Mouse (Mus musculus): ENCODE results near the gene Scyl2. TPM values are rescaled to one million over a fixed set of nuclear protein-coding genes. Genes with fewer than 3 reads are reported as not detected.

Gene Scyl2
- 4.7 TPM in 2 replicates for polyA plus RNA-seq (2015; fragmentation: Nextera tagmentation; extraction: Ambion mirVana)

DNA sequence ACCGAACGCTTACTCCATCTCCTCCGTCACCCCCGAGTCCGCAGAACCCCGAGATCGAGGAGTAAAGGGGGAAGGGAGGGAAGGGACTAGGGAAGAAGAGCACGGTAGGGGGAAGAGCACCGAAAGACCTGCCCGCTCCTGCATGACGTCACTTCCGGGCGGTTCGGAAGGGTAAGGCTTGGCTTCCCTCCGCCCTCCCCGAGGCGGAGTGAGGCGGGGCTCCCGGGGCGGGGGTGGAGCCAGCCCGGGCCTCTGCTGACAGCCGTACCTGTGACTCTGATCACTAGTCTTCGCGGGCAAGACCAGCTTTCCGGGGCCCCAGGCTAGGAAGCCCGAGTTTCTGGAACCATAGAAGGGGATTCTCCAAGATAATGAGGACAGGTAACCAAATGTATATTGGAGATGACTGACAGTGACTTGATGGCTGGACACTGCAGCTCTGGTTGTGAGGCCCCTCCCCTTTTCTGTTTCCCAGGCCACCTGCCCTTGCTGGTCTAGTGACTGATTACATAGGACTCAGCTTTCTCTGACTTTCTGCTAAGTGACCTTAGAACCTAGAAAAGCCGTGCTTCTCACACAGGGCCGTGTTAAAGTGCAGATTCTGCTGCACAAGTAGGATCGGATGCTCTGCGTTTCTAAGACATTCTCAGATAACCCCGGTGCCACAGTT, at the start of gene Scyl2:
Gene Scyl2, minus strand, starts transcription at position 147 of the 670 bp plus-strand sequence.

DNA sequence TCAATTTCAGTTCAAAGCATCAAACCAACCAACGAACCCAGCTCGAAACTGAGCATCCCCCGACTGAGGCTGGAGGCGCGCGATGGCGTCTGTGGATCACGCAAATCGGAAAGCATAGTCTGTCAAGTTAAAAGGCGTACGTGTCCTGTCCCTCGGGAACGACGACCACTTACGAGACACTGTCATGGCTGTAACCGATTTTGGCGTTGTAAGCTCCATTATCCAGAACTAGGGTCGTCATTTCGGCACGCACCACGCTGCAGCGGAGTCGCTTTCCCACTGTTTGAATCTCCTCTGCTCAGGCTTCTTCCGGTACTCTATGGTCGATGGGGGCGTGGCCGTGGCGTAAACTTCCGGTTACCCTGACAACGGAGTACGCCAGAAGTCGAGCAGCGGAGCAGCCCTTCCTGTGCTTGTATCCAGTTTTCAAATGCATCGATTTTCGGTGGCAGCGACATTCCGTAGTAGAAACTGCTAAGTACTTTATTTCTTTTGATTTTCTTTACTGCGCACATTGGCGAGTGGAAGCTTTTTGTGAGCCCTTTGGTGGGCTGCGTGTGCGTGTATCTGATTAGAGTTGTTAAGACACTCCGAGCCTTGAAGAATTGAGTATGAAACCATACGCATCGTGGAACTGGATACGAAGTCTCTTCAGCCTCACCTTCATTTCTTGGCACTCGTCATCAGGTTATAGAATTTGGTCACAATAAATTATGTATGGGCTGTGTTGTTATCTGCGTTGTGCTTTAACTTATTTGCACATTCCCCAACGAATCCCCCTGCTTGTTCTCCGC, 46.1 kb upstream of the Scyl2 start, which contains the start of gene Actr6:
Gene Actr6, minus strand, starts transcription at position 295 of the 794 bp plus-strand sequence.

DNA sequence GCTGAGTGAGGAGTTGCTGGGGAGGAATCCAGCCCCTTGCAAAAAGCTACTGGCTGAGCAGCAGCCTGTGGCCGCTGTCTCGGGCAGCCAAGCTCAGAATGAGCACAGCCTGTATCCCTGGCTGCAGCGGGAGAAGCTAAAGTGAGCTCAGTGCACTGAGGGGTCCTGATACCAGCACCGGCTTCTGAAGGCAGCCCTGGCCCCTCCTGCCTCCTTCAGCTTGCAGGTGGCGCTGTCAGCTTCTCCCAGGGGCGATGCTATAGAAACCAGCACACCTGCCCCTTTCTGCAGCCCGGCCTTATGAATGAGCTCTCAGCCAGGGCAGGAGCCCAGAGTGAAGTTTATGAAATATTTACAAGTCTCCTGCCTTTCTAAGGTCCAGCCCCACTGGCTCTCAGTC, 65.0 kb downstream of the Scyl2 start, which contains the start of gene Slc17a8:
Gene Slc17a8, minus strand, starts transcription at position 125 of the 400 bp plus-strand sequence.

Other genes starting within 250 kb of the Scyl2 start
- gene Gas2l3, start 242.3 kb downstream of the Scyl2 start, polyA plus RNA-seq (2015; fragmentation: Nextera tagmentation; extraction: Ambion mirVana), result 6.0 and 9.1 TPM in 2 replicates
- 0.92 and 1.6 TPM in 2 replicates for gene Nr1h4, start 152.7 kb downstream of the Scyl2 start, polyA plus RNA-seq (2015; fragmentation: Nextera tagmentation; extraction: Ambion mirVana)
- not detected in 2 replicates for gene Slc17a8, start 65.0 kb downstream of the Scyl2 start, polyA plus RNA-seq (2015; fragmentation: Nextera tagmentation; extraction: Ambion mirVana)
- 16.8 and 18.7 TPM in 2 replicates for gene Actr6, start 46.0 kb upstream of the Scyl2 start, polyA plus RNA-seq (2015; fragmentation: Nextera tagmentation; extraction: Ambion mirVana)
- gene Uhrf1bp1l, start 58.7 kb upstream of the Scyl2 start, polyA plus RNA-seq (2015; fragmentation: Nextera tagmentation; extraction: Ambion mirVana), result 22.0 and 23.3 TPM in 2 replicates
- 0.08 and 0.18 TPM in 2 replicates for gene Anks1b, start 187.2 kb upstream of the Scyl2 start, polyA plus RNA-seq (2015; fragmentation: Nextera tagmentation; extraction: Ambion mirVana)